Mouse (Mus musculus) stomach, postnatal 0 days (tissue): ENCODE measurements around the gene Ghsr. TPM values are rescaled to one million over a fixed set of nuclear protein-coding genes. Genes with fewer than 3 reads are reported as not detected.

Source experiments
- ATAC-seq: fragments of 200-750 bp; cut with Nextera tagmentation; 2 replicates; pipeline ENCODE4 v1.8.0; 2017; ENCODE audit not compliant: low FRiP score, low TSS enrichment
- DNase-seq: peaks from one replicate; pipeline ENCODE4 v3.0.0-alpha.2; 2016; ENCODE audit warnings: low spot score
- H3K27ac ChIP-seq: fragments of 300-500 bp; sonication (generic); replicated peaks from 2 replicates; pipeline ENCODE4 v1.5.1; 2014; ENCODE audit warnings: mild to moderate bottlenecking, control low read depth
- H3K27me3 ChIP-seq: fragments of 300-500 bp; sonication (generic); 2 replicates; pipeline ENCODE4 v1.6.1; 2014; ENCODE audit warnings: low read length; ENCODE audit not compliant: control insufficient read depth, insufficient read depth
- H3K36me3 ChIP-seq: fragments of 300-500 bp; sonication (generic); 2 replicates; pipeline ENCODE4 v1.6.1; 2014; ENCODE audit warnings: low read length, mixed read lengths; ENCODE audit not compliant: control insufficient read depth, insufficient read depth
- H3K4me1 ChIP-seq: fragments of 300-500 bp; sonication (generic); replicated peaks from 2 replicates; pipeline ENCODE4 v1.6.1; 2014; ENCODE audit warnings: antibody characterized with exemption; ENCODE audit not compliant: control insufficient read depth, insufficient read depth
- H3K4me2 ChIP-seq: fragments of 300-500 bp; sonication (generic); replicated peaks from 2 replicates; pipeline ENCODE4 v1.6.1; 2014; ENCODE audit warnings: low read depth, mild to moderate bottlenecking, control low read depth, moderate library complexity
- H3K4me3 ChIP-seq: fragments of 300-500 bp; sonication (generic); 2 replicates; pipeline ENCODE4 v1.5.1; 2014; ENCODE audit warnings: low read depth, low read length, control low read depth
- H3K9ac ChIP-seq: fragments of 300-500 bp; sonication (generic); 2 replicates; pipeline ENCODE4 v1.6.1; 2014; ENCODE audit warnings: mild to moderate bottlenecking, low read length, control low read depth, mixed read lengths
- H3K9me3 ChIP-seq: fragments of 300-500 bp; sonication (generic); 2 replicates; pipeline ENCODE4 v1.6.1; 2016; ENCODE audit warnings: low read length; ENCODE audit not compliant: control insufficient read depth
- CTCF ChIP-seq: IDR thresholded peaks from 2 replicates; pipeline ENCODE4 v1.5.1; 2016; ENCODE audit warnings: antibody characterized with exemption, low read depth, mild to moderate bottlenecking, moderate library complexity
- EP300 ChIP-seq: optimal IDR thresholded peaks from 2 replicates; pipeline ENCODE3; 2016; ENCODE audit warnings: antibody characterized with exemption
- WGBS: fragments of 180-500 bp; shearing (Covaris S2); extraction: QIAGEN DNeasy Blood & Tissue Kit; methylation state at CpG from one replicate; pipeline ENCODE4 v1.1.7; 2014; 5-methylcytosine and 5-hydroxymethylcytosine counted together
- polyA plus RNA-seq: library from polyadenylated mRNA; unstranded; fragments of >200 nt; fragmentation: Nextera tagmentation; extraction: Ambion mirVana; gene quantifications from 2 replicates; pipeline ENCODE4 v1.2.1, GENCODE M21; 2015

The Ghsr gene
- polyA plus RNA-seq, 1 experiment from 2014 or later, result not detected

GRCm38 (mm10) chr3:27424049-27424667, 53.0 kb downstream of the Ghsr start:
- Histone ChIP-seq H3K9ac (no peak overlapping the region), H3K9me3 (no peaks in the 10 kb centered on the region), H3K27ac (no peak overlapping the region), H3K27me3 (no peaks in the 10 kb centered on the region), H3K36me3 (peaks cover 25% of the 10 kb centered on the region), H3K4me1 (no peaks in the 10 kb centered on the region), H3K4me2 (no peak overlapping the region), H3K4me3 (no peak overlapping the region)
- DNase-seq (no peak), ATAC-seq (no peak)
- WGBS, result 81% methylated on average over 11 of the region's 11 CpGs
- TF ChIP-seq EP300 (no peak), CTCF (no peak)

GRCm38 (mm10) chr3:27427406-27427805, 56.3 kb downstream of the Ghsr start:
- peaks cover 23% of the 10 kb centered on the region for H3K36me3 ChIP-seq
- H3K27me3 ChIP-seq, result no peaks in the 10 kb centered on the region
- DNase-seq (no peak), ATAC-seq (no peak)
- no peaks in the 10 kb centered on the region for H3K9me3 ChIP-seq
- no peaks in the 10 kb centered on the region for H3K4me1 ChIP-seq
- TF ChIP-seq EP300, result no peak
- TF ChIP-seq CTCF, result no peak
- H3K27ac ChIP-seq, result no peak overlapping the region
- WGBS, result 91% methylated on average over 6 of the region's 6 CpGs
- no peak overlapping the region for H3K4me2 ChIP-seq
- H3K9ac ChIP-seq, result no peak overlapping the region
- H3K4me3 ChIP-seq, result no peak overlapping the region

Other genes with a start within 250 kb of the Ghsr start
- gene Ect2, start 217.5 kb upstream of the Ghsr start, polyA plus RNA-seq, result 7.8 and 8.6 TPM in 2 replicates
- 23.3 and 28.4 TPM in 2 replicates for gene Nceh1, start 188.4 kb upstream of the Ghsr start, polyA plus RNA-seq
- gene Tnfsf10, start 54.3 kb upstream of the Ghsr start, polyA plus RNA-seq, result 0.30 and 0.39 TPM in 2 replicates